Mouse (Mus musculus) myocyte (in vitro differentiated cells): Measurements from ENCODE around the gene Irs2.

Experiments
- MAX ChIP-seq: IDR thresholded peaks from one replicate; pipeline ENCODE4 v1.6.1; 2011; ENCODE audit warnings: low read depth, mild to moderate bottlenecking, control low read depth
- MYOD1 ChIP-seq, 3 experiments: IDR thresholded peaks; one replicate each; pipeline ENCODE4 v1.6.1; 2011; ENCODE audit warnings: control low read depth in 2 of 3, low read depth in 2 of 3, mild to moderate bottlenecking in 2 of 3, moderate library complexity in 1 of 3; ENCODE audit not compliant: insufficient read length in 2 of 3, control insufficient read depth in 1 of 3
- MYOG ChIP-seq, 3 experiments: IDR thresholded peaks; one replicate each; pipeline ENCODE4 v1.6.1; 2011; ENCODE audit warnings: control low read depth in 2 of 3, low read depth in 2 of 3, mild to moderate bottlenecking in 2 of 3; ENCODE audit not compliant: insufficient read length in 2 of 3, control insufficient read depth in 1 of 3, insufficient read depth in 1 of 3
- POLR2A ChIP-seq: IDR thresholded peaks from one replicate; pipeline ENCODE4 v1.6.1; 2011; ENCODE audit warnings: low read depth, mild to moderate bottlenecking, control low read depth, moderate library complexity; ENCODE audit not compliant: insufficient read length
- TCF12 ChIP-seq: IDR thresholded peaks from one replicate; pipeline ENCODE4 v1.6.1; 2011; ENCODE audit warnings: mild to moderate bottlenecking, control low read depth; ENCODE audit not compliant: poor library complexity, insufficient read depth, severe bottlenecking
- TCF3 ChIP-seq: IDR thresholded peaks from one replicate; pipeline ENCODE4 v1.6.1; 2011; ENCODE audit warnings: low read depth, control low read depth; ENCODE audit not compliant: insufficient read length

DNA sequence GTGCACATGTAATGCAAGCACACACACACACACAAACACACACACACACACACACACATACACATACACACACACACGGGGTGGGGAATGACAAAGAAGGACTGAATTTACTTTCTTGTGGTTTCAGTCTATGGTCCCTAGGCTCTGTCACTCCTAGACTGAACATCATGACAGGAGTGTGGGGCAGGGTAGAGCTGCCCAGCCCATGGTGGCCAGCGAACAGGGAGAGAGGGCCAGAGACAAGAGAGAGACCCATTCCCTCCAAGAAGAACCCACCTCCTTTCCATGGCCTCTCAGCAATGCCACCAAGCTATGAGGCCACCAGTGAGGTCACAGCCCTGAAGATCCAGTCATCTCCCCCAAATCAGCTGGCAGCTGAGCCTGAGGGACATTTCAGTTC lies 62.8 kb downstream of the Irs2 start:
- no peak for TF ChIP-seq POLR2A
- TF ChIP-seq MYOG (IDR thresholded peaks at IDR 0.05; ENCODE audit: control insufficient read depth in 1 of 3, insufficient read depth in 1 of 3, insufficient read length in 2 of 3, low read depth in 2 of 3): no peak
- no peak for TF ChIP-seq TCF12
- no peak for TF ChIP-seq TCF3
- no peak for TF ChIP-seq MYOD1 (IDR thresholded peaks at IDR 0.05; ENCODE audit: control insufficient read depth in 1 of 3, insufficient read length in 2 of 3, low read depth in 2 of 3)
- TF ChIP-seq MAX: no peak
